Mouse (Mus musculus) ES-Bruce4 (cell line): ENCODE measurements around the gene 1700025F22Rik. TPM values are rescaled to one million over a fixed set of nuclear protein-coding genes. Genes with fewer than 3 reads are reported as not detected.
A peak's percentile ranks its signal among the peaks of the same experiment; 100 is the strongest.
"Not testable (repeated sequence)": the region's sequence is repeated elsewhere in the genome, so short reads cannot be mapped to it uniquely, and the experiment has no call there.

Experiments
- H3K27ac ChIP-seq: 2 replicates; pipeline ENCODE4 v1.5.1; 2012; ENCODE audit warnings: low read length, inconsistent platforms; ENCODE audit not compliant: insufficient read depth
- H3K27me3 ChIP-seq: 2 replicates; pipeline ENCODE4 v1.6.1; 2012; ENCODE audit warnings: mild to moderate bottlenecking, low read length, inconsistent platforms; ENCODE audit not compliant: control insufficient read depth, poor library complexity, insufficient read depth, severe bottlenecking
- H3K36me3 ChIP-seq: 2 replicates; pipeline ENCODE4 v1.6.1; 2012; ENCODE audit warnings: inconsistent platforms, mild to moderate bottlenecking, low read length, moderate library complexity; ENCODE audit not compliant: control insufficient read depth, poor library complexity, insufficient read depth, severe bottlenecking
- H3K4me1 ChIP-seq: one replicate; pipeline ENCODE4 v1.8.1; 2011; ENCODE audit warnings: low read length; ENCODE audit not compliant: control insufficient read depth, insufficient read depth
- H3K4me3 ChIP-seq: 2 replicates; pipeline ENCODE4 v1.5.1; 2011; ENCODE audit warnings: low read depth, mild to moderate bottlenecking, low read length
- H3K9ac ChIP-seq: 2 replicates; pipeline ENCODE4 v1.6.1; 2012; ENCODE audit warnings: low read depth, mild to moderate bottlenecking, inconsistent platforms; ENCODE audit not compliant: poor library complexity, severe bottlenecking
- H3K9me3 ChIP-seq: replicated peaks from 2 replicates; pipeline ENCODE4 v1.6.1; 2012; ENCODE audit warnings: mild to moderate bottlenecking, low read length, inconsistent platforms; ENCODE audit not compliant: control insufficient read depth, poor library complexity, insufficient read depth, severe bottlenecking
- CTCF ChIP-seq: IDR thresholded peaks from one replicate; pipeline ENCODE4 v1.8.1; 2011; ENCODE audit warnings: low read depth, low read length
- EP300 ChIP-seq: IDR thresholded peaks from 2 replicates; pipeline ENCODE4 v1.6.1; 2011; ENCODE audit warnings: low read depth, low read length; ENCODE audit not compliant: insufficient read depth
- POLR2A ChIP-seq: IDR thresholded peaks from one replicate; pipeline ENCODE4 v1.8.1; 2011; ENCODE audit warnings: low read length; ENCODE audit not compliant: insufficient read depth
- polyA plus RNA-seq: library from polyadenylated mRNA; stranded (reverse); fragments of >200 nt; gene quantifications from 2 replicates; pipeline ENCODE4 v1.2.4, GENCODE M21; 2011; ENCODE audit warnings: low read depth; ENCODE audit not compliant: missing spikeins, insufficient read depth, insufficient read length

1700025F22Rik gene
- not detected in 2 replicates for polyA plus RNA-seq

DNA sequence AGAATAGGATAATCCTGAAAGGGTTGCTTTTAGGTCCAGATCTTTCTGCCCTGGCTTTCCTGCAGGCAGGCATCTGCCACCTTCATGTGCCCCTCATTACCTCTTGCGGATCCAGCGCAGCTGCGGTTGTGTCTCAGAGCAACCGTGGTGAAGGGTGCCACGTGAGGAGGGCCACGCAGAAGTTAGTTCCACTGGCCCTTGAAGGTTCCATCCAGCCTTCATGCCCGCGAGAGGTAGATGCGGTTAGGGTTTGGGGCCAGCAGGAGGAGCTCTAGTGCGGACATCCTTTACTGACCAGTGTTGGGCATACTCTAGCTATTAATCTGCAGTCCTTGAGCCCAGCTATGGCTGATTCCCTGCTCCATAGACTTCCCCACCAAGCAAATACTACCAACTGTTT lies at the start of gene 1700025F22Rik:
1700025F22Rik (minus strand) TSS at position 149 of the 400 bp plus-strand sequence.
- H3K4me3 ChIP-seq: no peak within 1 kb of the TSS
- H3K27me3 ChIP-seq: no peaks in the 10 kb centered on the region
- H3K36me3 ChIP-seq: no peaks in the 10 kb centered on the region
- H3K4me1 ChIP-seq: no peaks in the 10 kb centered on the region
- TF ChIP-seq POLR2A (no peak), CTCF (peak; percentile 68), EP300 (no peak)
- no peak within 1 kb of the TSS for H3K9ac ChIP-seq
- no peak within 1 kb of the TSS for H3K27ac ChIP-seq
- H3K9me3 ChIP-seq: no peaks in the 10 kb centered on the region

DNA sequence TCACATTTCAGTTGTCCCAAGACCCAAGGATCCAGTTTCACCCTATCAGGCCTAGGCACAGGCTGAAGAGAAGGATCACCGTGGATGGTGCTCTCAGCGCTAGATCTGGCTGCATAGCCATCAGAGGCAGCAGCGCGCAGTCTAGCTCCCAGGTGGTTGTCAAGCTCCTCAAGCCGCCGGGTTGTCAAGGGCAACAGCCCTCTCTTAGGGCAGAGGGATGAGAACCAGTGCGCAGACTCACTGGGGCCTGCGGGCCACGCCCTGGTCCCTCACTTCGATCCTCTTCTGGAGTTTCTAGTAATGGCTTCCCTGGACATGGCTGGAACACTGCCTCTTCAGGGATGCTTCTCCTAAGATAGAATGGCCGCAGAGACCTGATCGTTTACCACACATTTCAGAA lies 31.4 kb upstream of the 1700025F22Rik start, which contains the start of gene Ms4a13:
Ms4a13 (minus strand) TSS at position 192 of the 400 bp plus-strand sequence.
- Histone ChIP-seq H3K4me1 (no peaks in the 10 kb centered on the region), H3K4me3 (no peak within 1 kb of the TSS), H3K9me3 (no peaks in the 10 kb centered on the region), H3K27me3 (no peaks in the 10 kb centered on the region), H3K9ac (no peak within 1 kb of the TSS), H3K27ac (no peak within 1 kb of the TSS), H3K36me3 (no peaks in the 10 kb centered on the region)
- TF ChIP-seq POLR2A (no peak), EP300 (no peak), CTCF (no peak)

DNA sequence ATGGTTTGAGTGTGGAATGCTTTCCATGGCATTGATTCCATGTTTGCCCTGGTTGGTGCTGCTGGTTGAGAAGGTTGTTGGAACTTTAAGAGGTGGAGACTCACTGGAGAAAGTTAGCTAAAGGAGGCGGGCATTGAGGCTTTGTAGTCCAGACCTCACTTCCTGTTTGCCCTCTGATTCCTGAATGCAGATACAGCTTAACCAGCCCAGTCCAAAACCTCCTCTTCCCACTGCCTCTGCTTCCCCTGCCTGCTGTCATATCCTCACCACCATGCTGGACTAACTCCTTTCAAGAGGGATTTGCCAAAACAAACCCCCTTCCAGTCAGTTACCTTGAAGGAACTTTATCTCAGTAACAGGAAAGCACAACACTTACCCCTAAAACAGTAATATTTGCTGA lies 27.4 kb upstream of the 1700025F22Rik start:
- Histone ChIP-seq H3K36me3 (no peaks in the 10 kb centered on the region), H3K4me1 (no peaks in the 10 kb centered on the region), H3K27me3 (no peaks in the 10 kb centered on the region), H3K4me3 (no peak overlapping the region), H3K27ac (no peak overlapping the region), H3K9me3 (no peaks in the 10 kb centered on the region), H3K9ac (no peak overlapping the region)
- no peak for TF ChIP-seq EP300
- no peak for TF ChIP-seq CTCF
- TF ChIP-seq POLR2A: no peak

DNA sequence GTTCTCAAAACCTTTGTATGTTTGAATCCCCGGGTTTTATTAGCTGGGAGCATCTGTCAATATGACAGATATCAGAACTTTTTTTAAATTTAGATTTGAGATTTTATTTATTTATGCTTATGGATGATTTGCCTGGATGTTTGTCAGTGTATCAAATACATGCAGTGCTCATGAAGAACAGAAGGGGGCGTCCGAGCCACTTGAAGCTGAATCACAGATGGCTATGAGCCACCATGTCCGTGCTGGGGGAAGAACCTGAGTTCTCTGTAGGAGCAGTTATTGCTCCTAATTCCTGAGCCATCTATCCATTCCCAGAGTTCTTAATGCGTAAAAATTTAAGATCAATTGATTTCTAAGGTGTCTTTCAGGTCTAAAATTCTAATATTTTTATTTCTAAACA lies 19.0 kb upstream of the 1700025F22Rik start:
- TF ChIP-seq CTCF: peak; percentile 54
- TF ChIP-seq POLR2A: no peak
- TF ChIP-seq EP300: no peak
- H3K9me3 ChIP-seq: no peaks in the 10 kb centered on the region
- no peaks in the 10 kb centered on the region for H3K27me3 ChIP-seq
- H3K27ac ChIP-seq: no peak overlapping the region
- no peaks in the 10 kb centered on the region for H3K4me1 ChIP-seq
- H3K9ac ChIP-seq: no peak overlapping the region
- H3K4me3 ChIP-seq: no peak overlapping the region
- no peaks in the 10 kb centered on the region for H3K36me3 ChIP-seq

DNA sequence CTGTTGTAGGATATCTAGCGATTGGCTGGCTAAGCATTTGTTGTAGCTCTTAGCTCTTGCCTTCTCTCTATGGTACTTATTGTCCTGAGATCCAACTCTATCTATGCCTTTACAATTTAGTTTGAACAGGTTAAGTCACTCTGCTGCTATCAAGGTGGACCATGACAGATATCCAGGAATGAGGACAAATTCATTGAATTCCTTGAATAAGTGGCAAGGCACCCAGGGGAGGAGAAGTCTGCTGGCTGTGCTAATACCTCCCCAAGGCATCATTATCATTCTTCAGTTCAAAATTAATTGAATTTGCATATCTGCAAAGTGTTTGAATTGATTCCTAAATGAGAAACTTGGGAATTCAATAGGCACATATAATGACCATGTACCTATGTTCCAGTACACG lies 12.3 kb upstream of the 1700025F22Rik start:
- Histone ChIP-seq H3K4me1 (no peaks in the 10 kb centered on the region), H3K27ac (no peak overlapping the region), H3K27me3 (no peaks in the 10 kb centered on the region), H3K36me3 (no peaks in the 10 kb centered on the region), H3K4me3 (no peak overlapping the region), H3K9ac (no peak overlapping the region), H3K9me3 (no peaks in the 10 kb centered on the region)
- TF ChIP-seq CTCF (no peak), POLR2A (no peak), EP300 (no peak)

DNA sequence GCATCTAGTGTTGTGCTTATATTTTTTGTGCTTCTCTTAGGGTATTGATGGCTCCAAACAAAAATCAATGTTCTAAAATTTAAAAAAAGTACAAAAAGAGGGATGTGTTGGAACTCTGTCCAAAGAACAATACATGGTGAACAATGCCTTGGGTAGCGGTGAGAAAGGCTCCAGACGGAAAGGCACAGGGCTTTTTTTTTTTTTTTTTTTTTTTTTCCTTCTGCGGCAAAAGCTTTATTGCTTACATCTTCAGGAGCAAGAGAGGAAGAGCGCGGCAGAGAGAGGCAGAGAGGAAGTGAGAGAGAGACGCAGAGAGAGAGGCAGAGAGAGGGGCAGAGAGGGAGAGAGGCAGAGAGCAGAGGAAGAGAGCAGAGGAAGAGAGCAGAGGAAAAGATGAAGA lies 7.2 kb downstream of the 1700025F22Rik start:
- H3K4me3 ChIP-seq, H3K27ac ChIP-seq, H3K4me1 ChIP-seq, H3K36me3 ChIP-seq, H3K9ac ChIP-seq, H3K27me3 ChIP-seq, H3K9me3 ChIP-seq: not testable (repeated sequence)
